Mouse (Mus musculus) cerebellum, adult 2 months (tissue): Measurements from ENCODE around the gene Adrb1.

Experiments used
- CTCF ChIP-seq: fragments of 200-500 bp; IDR thresholded peaks from 2 replicates; pipeline ENCODE4 v1.5.1; 2011; ENCODE audit warnings: low read depth, mild to moderate bottlenecking, control low read depth, low read length, moderate library complexity, borderline replicate concordance; ENCODE audit not compliant: insufficient read depth
- POLR2A ChIP-seq: fragments of 200-500 bp; IDR thresholded peaks from 2 replicates; pipeline ENCODE4 v1.6.1; 2011; ENCODE audit warnings: low read length, control low read depth, borderline replicate concordance; ENCODE audit not compliant: insufficient read depth

DNA sequence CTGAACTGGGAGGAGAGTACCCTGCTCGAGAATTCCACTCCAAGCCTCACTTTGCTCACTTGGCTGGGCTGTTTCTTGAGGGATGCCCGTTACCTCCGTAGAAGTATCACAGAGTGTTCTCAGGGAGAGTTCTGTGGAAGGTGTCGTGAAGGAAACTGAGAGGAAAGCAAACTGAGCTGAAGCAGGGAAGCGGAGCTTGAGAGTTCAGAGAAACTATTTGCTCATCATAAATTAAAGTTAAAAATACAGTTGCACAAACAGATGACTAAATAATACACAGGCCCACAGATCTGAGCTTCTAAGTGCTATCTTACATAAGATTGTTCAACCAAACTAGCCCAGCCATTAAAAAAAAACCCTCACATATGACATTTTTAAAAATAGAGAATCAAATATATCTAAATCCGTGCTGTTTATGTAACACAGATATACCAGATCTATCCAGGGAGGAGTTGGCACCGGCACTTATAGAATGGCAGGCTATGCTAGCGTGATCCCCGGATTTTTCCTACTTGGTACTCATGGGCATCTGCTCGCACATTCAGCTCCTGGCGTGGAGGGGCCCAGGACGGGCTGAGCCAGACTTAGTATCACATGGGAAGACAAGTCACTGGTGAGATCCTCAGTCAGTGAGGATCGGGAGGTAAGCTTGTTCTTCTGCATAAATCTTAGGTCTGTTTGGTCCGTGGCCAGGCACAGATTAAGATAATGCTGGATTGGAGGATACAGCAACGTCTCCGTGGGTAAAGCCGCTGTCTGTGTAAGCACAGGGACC lies 11.7 kb upstream of the Adrb1 start:
- no peak for TF ChIP-seq CTCF
- TF ChIP-seq POLR2A: no peak
